Mouse (Mus musculus): ENCODE measurements around the gene Rad18. TPM values are rescaled to one million over a fixed set of nuclear protein-coding genes. Genes with fewer than 3 reads are reported as not detected.

The Rad18 gene
- polyA plus RNA-seq, 1 experiment from 2014 or later, result 31.1 TPM

DNA sequence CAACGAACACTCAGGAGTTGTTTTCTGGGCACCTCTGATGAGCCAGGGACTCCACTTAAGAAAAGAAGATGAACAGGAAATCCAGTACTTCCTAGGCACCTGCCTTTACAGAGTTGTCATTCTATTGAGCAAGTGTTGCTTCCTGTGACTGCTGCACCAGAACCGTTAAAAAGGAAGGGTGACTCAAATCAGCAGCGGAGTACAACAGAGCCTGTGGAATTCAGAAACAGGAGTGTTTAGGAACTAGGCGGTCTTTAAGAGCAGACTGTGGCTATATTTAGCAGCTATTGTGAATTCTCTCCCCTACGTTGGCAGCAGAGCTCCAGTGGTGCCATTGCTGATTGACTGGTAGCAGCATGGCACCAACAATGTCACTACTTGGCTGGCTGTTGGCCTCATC, 119.3 kb downstream of the Rad18 start:
- WGBS, result 53% methylated on average over 5 of the region's 5 CpGs
- Histone ChIP-seq H3K4me2 (no peak overlapping the region), H3K9me3 (no peaks in the 10 kb centered on the region), H3K27me3 (replicated peaks) (no peaks in the 10 kb centered on the region), H3K27ac (no peak overlapping the region), H3K36me3 (no peaks in the 10 kb centered on the region), H3K4me3 (replicated peaks) (no peak overlapping the region), H3K4me1 (no peaks in the 10 kb centered on the region), H3K9ac (no peak overlapping the region)
- ATAC-seq (ENCODE audit: insufficient read depth, low FRiP score, low read depth), result no peak

DNA sequence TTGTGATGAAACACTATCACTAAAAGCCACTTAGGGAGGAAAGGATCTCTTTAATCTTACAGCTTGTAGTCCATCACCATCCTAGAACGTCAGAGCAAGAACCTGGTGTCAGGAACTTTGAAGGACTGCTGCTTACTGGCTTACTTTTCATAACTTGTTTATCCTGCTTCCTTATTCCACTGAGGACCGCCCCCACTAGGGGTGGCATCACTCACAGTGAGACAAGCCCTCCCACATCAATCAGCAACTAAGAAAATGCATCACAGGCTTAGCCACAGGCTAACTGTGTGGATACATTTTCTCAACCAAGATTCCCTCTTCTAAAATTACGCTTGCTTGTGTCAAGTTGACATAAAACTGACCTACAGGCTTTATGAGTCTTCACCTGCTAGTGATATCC, 121.9 kb downstream of the Rad18 start:
- Histone ChIP-seq H3K4me3 (replicated peaks) (no peak overlapping the region), H3K27ac (no peak overlapping the region), H3K4me1 (no peaks in the 10 kb centered on the region), H3K4me2 (no peak overlapping the region), H3K36me3 (no peaks in the 10 kb centered on the region), H3K9me3 (no peaks in the 10 kb centered on the region), H3K27me3 (replicated peaks) (no peaks in the 10 kb centered on the region), H3K9ac (no peak overlapping the region)
- ATAC-seq (ENCODE audit: insufficient read depth, low FRiP score, low read depth), result no peak
- WGBS, result 64% methylated on average over 3 of the region's 3 CpGs

DNA sequence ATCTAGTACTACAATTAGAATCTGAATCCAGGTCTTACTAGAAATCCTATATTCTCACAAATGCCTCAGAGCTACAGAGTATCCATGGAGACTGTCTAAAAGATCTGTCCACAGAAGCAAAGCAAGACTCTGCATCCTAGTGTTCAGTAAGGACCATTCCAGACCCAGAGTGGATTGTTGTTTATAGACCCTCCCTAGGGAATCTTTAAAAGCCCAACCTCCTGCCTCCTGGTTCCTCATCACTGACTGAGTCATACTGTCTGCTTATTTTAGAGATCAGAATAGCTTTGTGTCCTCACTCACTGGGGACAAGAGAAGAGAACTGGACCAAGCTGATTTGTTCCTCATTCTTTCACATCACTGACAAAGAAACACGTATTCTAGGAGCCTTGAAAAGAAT, 126.1 kb downstream of the Rad18 start:
- Histone ChIP-seq H3K4me1 (no peaks in the 10 kb centered on the region), H3K27me3 (replicated peaks) (no peaks in the 10 kb centered on the region), H3K27ac (no peak overlapping the region), H3K36me3 (no peaks in the 10 kb centered on the region), H3K4me2 (no peak overlapping the region), H3K4me3 (replicated peaks) (no peak overlapping the region), H3K9me3 (no peaks in the 10 kb centered on the region), H3K9ac (no peak overlapping the region)
- WGBS, result 51% methylated on average over 1 of the region's 1 CpGs
- ATAC-seq (ENCODE audit: insufficient read depth, low FRiP score, low read depth), result no peak

Other genes starting within 250 kb of the Rad18 start
- gene Cav3, start 237.2 kb downstream of the Rad18 start, polyA plus RNA-seq (2015; fragmentation: Nextera tagmentation; extraction: Ambion mirVana), result 0.90 and 1.3 TPM in 2 replicates
- 0.12 and 0.26 TPM in 2 replicates for gene Oxtr, start 206.7 kb downstream of the Rad18 start, polyA plus RNA-seq (2015; fragmentation: Nextera tagmentation; extraction: Ambion mirVana)

Measured in stomach, embryonic 15.5 days (tissue).